Mouse (Mus musculus) small intestine, adult 2 months (tissue): ENCODE measurements at regions not wholly inside any gene's neighbourhood (a gene's known extent, or its start where the extent isn't known, plus 50 kb on each side); places are given as distances from the start of the nearest gene placed in this dataset.

ENCODE experiments used
- CTCF ChIP-seq: fragments of 200-500 bp; IDR thresholded peaks from 2 replicates; pipeline ENCODE4 v1.5.1; 2012; ENCODE audit warnings: low read depth, mild to moderate bottlenecking, control low read depth, inconsistent platforms, low read length, moderate library complexity, mixed read lengths; ENCODE audit not compliant: insufficient replicate concordance, insufficient read length; ENCODE audit errors: extremely low read depth
- POLR2A ChIP-seq: fragments of 200-500 bp; IDR thresholded peaks from 2 replicates; pipeline ENCODE4 v1.6.1; 2012; ENCODE audit warnings: low read depth, mild to moderate bottlenecking, control low read depth, inconsistent platforms, low read length, moderate library complexity

DNA sequence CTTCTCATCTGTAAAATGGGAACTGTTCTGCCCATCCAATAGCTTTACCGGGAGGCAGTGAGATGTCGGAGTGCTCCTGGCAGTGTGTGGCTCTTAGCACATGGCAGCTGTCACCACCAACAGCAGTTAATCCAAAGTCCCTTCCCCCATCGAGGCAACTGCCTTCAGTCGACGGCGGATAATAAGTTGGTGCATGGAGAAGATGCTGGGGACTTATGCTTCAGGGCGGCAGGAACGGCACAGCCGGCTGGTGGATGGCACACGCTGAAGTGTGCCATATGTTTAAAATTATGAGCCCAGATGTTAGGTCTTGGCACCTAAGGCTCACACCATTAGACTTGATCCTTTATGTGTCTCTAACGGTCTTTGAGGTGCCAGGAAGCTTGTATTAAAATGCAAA lies 183.5 kb downstream of the Wdr11 start:
- TF ChIP-seq POLR2A = no peak
- TF ChIP-seq CTCF = no peak
